Mouse (Mus musculus): ENCODE measurements around the gene Atn1. TPM values are rescaled to one million over a fixed set of nuclear protein-coding genes. Genes with fewer than 3 reads are reported as not detected.

Atn1 gene
- polyA plus RNA-seq, 1 experiment from 2014 or later, result 14.8 TPM

- Histone ChIP-seq H3K36me3 (no peaks in the 10 kb centered on the region), H3K4me3 (no peak overlapping the region), H3K27ac (no peak overlapping the region), H3K4me1 (peaks cover 14% of the 10 kb centered on the region), H3K27me3 (ENCODE audit: low read depth, poor library complexity, severe bottlenecking) (no peaks in the 10 kb centered on the region), H3K9me3 (replicated peaks) (no peaks in the 10 kb centered on the region)
- 89% methylated on average over 7 of the region's 7 CpGs for WGBS
- DNase-seq (ENCODE audit: low spot score), result no peak
Measured at GRCm38 (mm10) chr6:124731038-124731437, 25.3 kb downstream of the Atn1 start.

GRCm38 (mm10) chr6:124729850-124730705 lies 26.2 kb downstream of the Atn1 start:
- Histone ChIP-seq H3K27me3 (ENCODE audit: low read depth, poor library complexity, severe bottlenecking) (no peaks in the 10 kb centered on the region), H3K4me1 (peaks cover 14% of the 10 kb centered on the region), H3K9me3 (replicated peaks) (no peaks in the 10 kb centered on the region), H3K36me3 (no peaks in the 10 kb centered on the region), H3K27ac (no peak overlapping the region), H3K4me3 (no peak overlapping the region)
- WGBS, result 88% methylated on average over 8 of the region's 8 CpGs
- DNase-seq (ENCODE audit: low spot score), result no peak

- H3K27ac ChIP-seq, result no peak overlapping the region
- DNase-seq (ENCODE audit: low spot score), result no peak
- no peak overlapping the region for H3K4me3 ChIP-seq
- WGBS, result 89% methylated on average over 10 of the region's 10 CpGs
- H3K4me1 ChIP-seq, result peaks cover 14% of the 10 kb centered on the region
- H3K27me3 ChIP-seq (ENCODE audit: low read depth, poor library complexity, severe bottlenecking), result no peaks in the 10 kb centered on the region
- no peaks in the 10 kb centered on the region for H3K36me3 ChIP-seq
- H3K9me3 ChIP-seq (replicated peaks), result no peaks in the 10 kb centered on the region
Measured at GRCm38 (mm10) chr6:124728621-124729020, 27.7 kb downstream of the Atn1 start.

GRCm38 (mm10) chr6:124724472-124724871 lies 31.9 kb downstream of the Atn1 start:
- Histone ChIP-seq H3K36me3 (no peaks in the 10 kb centered on the region), H3K4me1 (peaks cover 17% of the 10 kb centered on the region; the same call in 1 of the 2 replicates), H3K4me3 (no peak overlapping the region), H3K27me3 (ENCODE audit: low read depth, poor library complexity, severe bottlenecking) (no peaks in the 10 kb centered on the region), H3K27ac (no peak overlapping the region), H3K9me3 (replicated peaks) (no peaks in the 10 kb centered on the region)
- WGBS, result 90% methylated on average over 10 of the region's 10 CpGs
- DNase-seq (ENCODE audit: low spot score), result no peak

GRCm38 (mm10) chr6:124723541-124723940 lies 32.8 kb downstream of the Atn1 start:
- no peak overlapping the region for H3K4me3 ChIP-seq
- no peaks in the 10 kb centered on the region for H3K36me3 ChIP-seq
- H3K27ac ChIP-seq, result no peak overlapping the region
- H3K9me3 ChIP-seq (replicated peaks), result no peaks in the 10 kb centered on the region
- no peak for DNase-seq (ENCODE audit: low spot score)
- WGBS, result 77% methylated on average over 8 of the region's 8 CpGs
- H3K27me3 ChIP-seq (ENCODE audit: low read depth, poor library complexity, severe bottlenecking), result no peaks in the 10 kb centered on the region
- H3K4me1 ChIP-seq, result peaks cover 22% of the 10 kb centered on the region

- H3K4me1 ChIP-seq, result peaks cover 22% of the 10 kb centered on the region
- DNase-seq (ENCODE audit: low spot score), result no peak
Measured at GRCm38 (mm10) chr6:124722876-124723473, 33.3 kb downstream of the Atn1 start.

GRCm38 (mm10) chr6:124720904-124721303 lies 35.4 kb downstream of the Atn1 start:
- Histone ChIP-seq H3K36me3 (peaks cover 21% of the 10 kb centered on the region), H3K27me3 (ENCODE audit: low read depth, poor library complexity, severe bottlenecking) (no peaks in the 10 kb centered on the region), H3K4me3 (no peak overlapping the region), H3K27ac (0 out of 2 replicates have a peak overlapping the region, but pooled peaks have one; percentile 51), H3K9me3 (replicated peaks) (no peaks in the 10 kb centered on the region), H3K4me1 (peaks cover 22% of the 10 kb centered on the region)
- DNase-seq (ENCODE audit: low spot score), result no peak
- WGBS, result 78% methylated on average over 11 of the region's 11 CpGs

More at GRCm38 (mm10) chr6:124722876-124723473, 33.3 kb downstream of the Atn1 start:
- no peaks in the 10 kb centered on the region for H3K9me3 ChIP-seq (replicated peaks)
- H3K27ac ChIP-seq, result no peak overlapping the region
- no peaks in the 10 kb centered on the region for H3K27me3 ChIP-seq (ENCODE audit: low read depth, poor library complexity, severe bottlenecking)
- H3K4me3 ChIP-seq, result no peak overlapping the region
- H3K36me3 ChIP-seq, result peaks cover under 1% of the 10 kb centered on the region
- 88% methylated on average over 6 of the region's 6 CpGs for WGBS

GRCm38 (mm10) chr6:124719354-124719978 lies 36.9 kb downstream of the Atn1 start:
- Histone ChIP-seq H3K27ac (peak overlapping the region; percentile 61), H3K36me3 (peaks cover 36% of the 10 kb centered on the region), H3K4me3 (peak overlapping the region; percentile 10; the same call in 1 of the 2 replicates), H3K4me1 (peaks cover 22% of the 10 kb centered on the region), H3K9me3 (replicated peaks) (no peaks in the 10 kb centered on the region), H3K27me3 (ENCODE audit: low read depth, poor library complexity, severe bottlenecking) (no peaks in the 10 kb centered on the region)
- 67% methylated on average over 7 of the region's 7 CpGs for WGBS
- DNase-seq (ENCODE audit: low spot score), result no peak

GRCm38 (mm10) chr6:124718703-124719102 lies 37.6 kb downstream of the Atn1 start:
- DNase-seq (ENCODE audit: low spot score), result no peak
- Histone ChIP-seq H3K36me3 (peaks cover 43% of the 10 kb centered on the region), H3K4me1 (peaks cover 28% of the 10 kb centered on the region), H3K27me3 (ENCODE audit: low read depth, poor library complexity, severe bottlenecking) (no peaks in the 10 kb centered on the region), H3K4me3 (peak overlapping the region; percentile 10), H3K9me3 (replicated peaks) (no peaks in the 10 kb centered on the region), H3K27ac (peak overlapping the region; percentile 61)
- WGBS, result 51% methylated on average over 16 of the region's 16 CpGs

- H3K36me3 ChIP-seq, result peaks cover 48% of the 10 kb centered on the region
- H3K27me3 ChIP-seq (ENCODE audit: low read depth, poor library complexity, severe bottlenecking), result no peaks in the 10 kb centered on the region
- 0 out of 2 replicates have a peak overlapping the region, but pooled peaks have one; percentile 10 for H3K4me3 ChIP-seq
- no peaks in the 10 kb centered on the region for H3K9me3 ChIP-seq (replicated peaks)
- no peak for DNase-seq (ENCODE audit: low spot score)
- H3K4me1 ChIP-seq, result peaks cover 35% of the 10 kb centered on the region
- WGBS, result 73% methylated on average over 13 of the region's 13 CpGs
- no peak overlapping the region for H3K27ac ChIP-seq
Measured at GRCm38 (mm10) chr6:124717968-124718367, 38.4 kb downstream of the Atn1 start.

GRCm38 (mm10) chr6:124716864-124717490 lies 39.3 kb downstream of the Atn1 start:
- Histone ChIP-seq H3K9me3 (replicated peaks) (no peaks in the 10 kb centered on the region), H3K4me1 (peaks cover 37% of the 10 kb centered on the region), H3K27me3 (ENCODE audit: low read depth, poor library complexity, severe bottlenecking) (no peaks in the 10 kb centered on the region), H3K36me3 (peaks cover 48% of the 10 kb centered on the region), H3K4me3 (no peak overlapping the region), H3K27ac (no peak overlapping the region)
- 76% methylated on average over 20 of the region's 20 CpGs for WGBS
- peak; percentile 67 for DNase-seq (ENCODE audit: low spot score)

GRCm38 (mm10) chr6:124712918-124713317 lies 43.4 kb downstream of the Atn1 start:
- WGBS, result 20% methylated on average over 11 of the region's 11 CpGs
- Histone ChIP-seq H3K27ac (peak overlapping the region; percentile 91), H3K9me3 (replicated peaks) (no peaks in the 10 kb centered on the region), H3K36me3 (peaks cover 73% of the 10 kb centered on the region), H3K4me3 (peak overlapping the region; percentile 76), H3K27me3 (ENCODE audit: low read depth, poor library complexity, severe bottlenecking) (no peaks in the 10 kb centered on the region), H3K4me1 (peaks cover 32% of the 10 kb centered on the region)
- DNase-seq (ENCODE audit: low spot score), result no peak
